Mouse (Mus musculus): ENCODE results near the gene Kdm8. TPM values are rescaled to one million over a fixed set of nuclear protein-coding genes. Genes with fewer than 3 reads are reported as not detected.

Gene Kdm8
- polyA plus RNA-seq (2015; fragmentation: Nextera tagmentation; extraction: Ambion mirVana), result 6.3 and 6.5 TPM in 2 replicates

DNA sequence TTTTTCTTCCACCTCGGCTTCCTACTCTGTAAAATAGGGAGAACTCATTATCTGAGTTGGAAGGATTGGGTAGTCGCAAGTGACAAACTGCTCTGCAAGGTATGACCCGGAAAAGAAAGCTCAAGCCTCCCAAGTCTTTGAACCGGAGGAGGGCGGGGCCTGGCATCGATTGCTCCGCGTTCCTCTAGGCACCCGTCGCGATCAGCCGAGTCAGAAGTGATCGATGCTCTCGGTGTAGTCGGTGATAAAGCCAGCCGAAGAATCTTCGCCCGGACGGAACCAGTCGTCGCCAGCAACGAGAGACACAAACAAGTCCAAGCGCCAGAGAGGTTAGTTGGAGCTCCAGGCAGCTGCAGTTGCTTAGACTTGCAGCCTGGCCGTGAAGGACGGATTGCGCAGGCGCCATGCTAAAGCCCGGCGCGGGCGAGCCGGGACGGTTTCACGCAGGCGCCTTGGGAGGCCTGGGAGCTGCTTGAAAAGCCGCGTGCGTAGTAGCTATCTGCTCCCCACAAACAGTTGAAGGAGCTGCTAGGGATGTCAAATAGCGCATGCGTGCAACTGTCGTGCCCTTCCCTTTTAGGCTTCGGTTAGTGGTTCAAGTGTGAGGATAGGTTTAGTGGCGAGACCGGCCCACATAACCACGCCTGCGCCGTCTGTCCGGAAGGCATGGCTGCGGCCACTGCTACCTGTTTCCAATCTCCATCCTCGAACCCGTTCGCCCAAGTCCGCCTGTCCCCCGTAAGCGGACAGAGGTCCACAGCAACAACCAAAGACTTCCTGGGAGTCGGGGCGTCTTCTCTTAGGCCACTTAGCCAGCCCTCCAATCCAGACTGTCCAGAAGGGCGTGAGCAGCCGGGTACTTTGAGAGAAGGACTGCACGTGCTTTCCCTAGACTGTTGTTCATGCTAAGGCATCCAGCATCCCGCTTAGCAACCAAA, at the start of gene Kdm8:
Gene Kdm8, plus strand, starts transcription at position 213 of the 938 bp plus-strand sequence.
- Histone ChIP-seq H3K9me3 (replicated peaks) (no peaks in the 10 kb centered on the region), H3K36me3 (replicated peaks) (peaks cover 6% of the 10 kb centered on the region; the same call in 1 of the 2 replicates), H3K27ac (replicated peaks) (peak within 1 kb of the TSS; percentile 98), H3K27me3 (no peaks in the 10 kb centered on the region), H3K9ac (peak within 1 kb of the TSS; percentile 79), H3K4me2 (peak within 1 kb of the TSS; percentile 93), H3K4me1 (replicated peaks) (peaks cover 48% of the 10 kb centered on the region), H3K4me3 (replicated peaks) (peak within 1 kb of the TSS; percentile 75)
- 2% methylated on average over 61 of the region's 61 CpGs for WGBS (ENCODE audit: insufficient replicate concordance)
- peak; percentile 98 for ATAC-seq (ENCODE audit: insufficient read depth)

DNA sequence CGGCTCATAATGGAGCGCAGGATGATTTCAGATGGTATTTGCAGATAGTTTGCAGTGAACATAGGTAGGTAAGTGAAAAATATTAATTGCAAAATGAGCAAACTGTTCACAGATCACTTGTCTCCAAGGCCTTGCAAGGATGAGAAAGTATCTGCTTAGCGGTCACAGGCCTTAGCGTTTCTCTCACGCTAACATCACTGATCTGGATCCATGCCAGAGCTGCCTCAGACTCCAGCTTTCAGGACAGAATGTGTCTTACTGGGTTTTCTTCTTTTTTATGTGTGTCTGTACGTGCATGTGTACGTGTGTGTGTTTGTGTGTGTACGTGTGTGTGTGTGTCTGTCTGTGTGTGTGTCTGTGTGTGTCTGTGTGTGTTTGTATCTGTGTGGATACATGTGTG, 46.4 kb upstream of the Kdm8 start:
- WGBS (ENCODE audit: insufficient replicate concordance), result 71% methylated on average over 8 of the region's 8 CpGs
- Histone ChIP-seq H3K4me1 (replicated peaks) (peaks cover 2% of the 10 kb centered on the region), H3K9me3 (replicated peaks) (no peaks in the 10 kb centered on the region), H3K4me2 (no peak overlapping the region), H3K9ac (no peak overlapping the region), H3K27ac (replicated peaks) (no peak overlapping the region), H3K4me3 (replicated peaks) (no peak overlapping the region), H3K27me3 (peaks cover 18% of the 10 kb centered on the region), H3K36me3 (replicated peaks) (no peaks in the 10 kb centered on the region)
- no peak for ATAC-seq (ENCODE audit: insufficient read depth)

- 48% methylated on average over 6 of the region's 6 CpGs for WGBS (ENCODE audit: insufficient replicate concordance)
- H3K27me3 ChIP-seq, result peaks cover 16% of the 10 kb centered on the region
- H3K4me1 ChIP-seq (replicated peaks), result no peaks in the 10 kb centered on the region; the same call in 1 of the 2 replicates
- H3K27ac ChIP-seq (replicated peaks), result no peak overlapping the region
- H3K9me3 ChIP-seq (replicated peaks), result no peaks in the 10 kb centered on the region
- no peak overlapping the region for H3K4me3 ChIP-seq (replicated peaks)
- H3K4me2 ChIP-seq, result no peak overlapping the region
- no peaks in the 10 kb centered on the region for H3K36me3 ChIP-seq (replicated peaks)
- H3K9ac ChIP-seq, result no peak overlapping the region
- no peak for ATAC-seq (ENCODE audit: insufficient read depth)
These were observed 45.8 kb upstream of the Kdm8 start for GRCm38 (mm10) chr7:125398687-125399086.

GRCm38 (mm10) chr7:125407136-125407535, 37.3 kb upstream of the Kdm8 start:
- H3K9me3 ChIP-seq (replicated peaks), result no peaks in the 10 kb centered on the region
- H3K4me1 ChIP-seq (replicated peaks), result 0 out of 2 replicates have a peak, but pooled peaks cover 2% of the 10 kb centered on the region
- H3K27me3 ChIP-seq, result peaks cover 4% of the 10 kb centered on the region; the same call in 1 of the 2 replicates
- H3K4me2 ChIP-seq, result no peak overlapping the region
- no peak overlapping the region for H3K27ac ChIP-seq (replicated peaks)
- WGBS (ENCODE audit: insufficient replicate concordance), result 59% methylated on average over 6 of the region's 6 CpGs
- H3K36me3 ChIP-seq (replicated peaks), result no peaks in the 10 kb centered on the region
- H3K9ac ChIP-seq, result no peak overlapping the region
- no peak overlapping the region for H3K4me3 ChIP-seq (replicated peaks)
- no peak for ATAC-seq (ENCODE audit: insufficient read depth)

GRCm38 (mm10) chr7:125415087-125415486, 29.4 kb upstream of the Kdm8 start:
- no peaks in the 10 kb centered on the region for H3K36me3 ChIP-seq (replicated peaks)
- H3K9me3 ChIP-seq (replicated peaks), result no peaks in the 10 kb centered on the region
- WGBS (ENCODE audit: insufficient replicate concordance), result 46% methylated on average over 1 of the region's 1 CpGs
- H3K9ac ChIP-seq, result no peak overlapping the region
- H3K27me3 ChIP-seq, result peaks cover 13% of the 10 kb centered on the region; the same call in 1 of the 2 replicates
- ATAC-seq (ENCODE audit: insufficient read depth), result no peak
- H3K4me3 ChIP-seq (replicated peaks), result no peak overlapping the region
- no peak overlapping the region for H3K27ac ChIP-seq (replicated peaks)
- peaks cover 18% of the 10 kb centered on the region for H3K4me1 ChIP-seq (replicated peaks)
- no peak overlapping the region for H3K4me2 ChIP-seq

- Histone ChIP-seq H3K9me3 (replicated peaks) (no peaks in the 10 kb centered on the region), H3K27ac (replicated peaks) (no peak overlapping the region), H3K36me3 (replicated peaks) (no peaks in the 10 kb centered on the region), H3K9ac (no peak overlapping the region), H3K4me2 (no peak overlapping the region), H3K4me3 (replicated peaks) (no peak overlapping the region), H3K27me3 (peaks cover 13% of the 10 kb centered on the region; the same call in 1 of the 2 replicates), H3K4me1 (replicated peaks) (peaks cover 20% of the 10 kb centered on the region)
- 67% methylated on average over 4 of the region's 4 CpGs for WGBS (ENCODE audit: insufficient replicate concordance)
- no peak for ATAC-seq (ENCODE audit: insufficient read depth)
These were observed 28.7 kb upstream of the Kdm8 start for GRCm38 (mm10) chr7:125415776-125416175.

- Histone ChIP-seq H3K9me3 (replicated peaks) (no peaks in the 10 kb centered on the region), H3K9ac (no peak overlapping the region), H3K27me3 (peaks cover 9% of the 10 kb centered on the region; the same call in 1 of the 2 replicates), H3K4me1 (replicated peaks) (peaks cover 19% of the 10 kb centered on the region), H3K4me3 (replicated peaks) (no peak overlapping the region), H3K4me2 (no peak overlapping the region), H3K36me3 (replicated peaks) (no peaks in the 10 kb centered on the region), H3K27ac (replicated peaks) (no peak overlapping the region)
- 48% methylated on average over 5 of the region's 5 CpGs for WGBS (ENCODE audit: insufficient replicate concordance)
- ATAC-seq (ENCODE audit: insufficient read depth), result no peak
These were observed 27.7 kb upstream of the Kdm8 start for GRCm38 (mm10) chr7:125416762-125417161.

- no peak overlapping the region for H3K27ac ChIP-seq (replicated peaks)
- no peak overlapping the region for H3K4me3 ChIP-seq (replicated peaks)
- peaks cover 21% of the 10 kb centered on the region for H3K4me1 ChIP-seq (replicated peaks)
- ATAC-seq (ENCODE audit: insufficient read depth), result peak; percentile 62
- no peak overlapping the region for H3K4me2 ChIP-seq
- H3K9ac ChIP-seq, result no peak overlapping the region
- H3K27me3 ChIP-seq, result peaks cover 9% of the 10 kb centered on the region; the same call in 1 of the 2 replicates
- WGBS (ENCODE audit: insufficient replicate concordance), result 22% methylated on average over 3 of the region's 3 CpGs
- no peaks in the 10 kb centered on the region for H3K36me3 ChIP-seq (replicated peaks)
- no peaks in the 10 kb centered on the region for H3K9me3 ChIP-seq (replicated peaks)
These were observed 26.1 kb upstream of the Kdm8 start for GRCm38 (mm10) chr7:125418413-125418812.

GRCm38 (mm10) chr7:125420190-125420589, 24.3 kb upstream of the Kdm8 start:
- no peak overlapping the region for H3K9ac ChIP-seq
- 0 out of 2 replicates have a peak, but pooled peaks have one; percentile 6 for ATAC-seq (ENCODE audit: insufficient read depth)
- H3K27me3 ChIP-seq, result peaks cover 9% of the 10 kb centered on the region; the same call in 1 of the 2 replicates
- H3K4me1 ChIP-seq (replicated peaks), result peaks cover 25% of the 10 kb centered on the region
- no peak overlapping the region for H3K4me3 ChIP-seq (replicated peaks)
- 60% methylated on average over 2 of the region's 2 CpGs for WGBS (ENCODE audit: insufficient replicate concordance)
- H3K36me3 ChIP-seq (replicated peaks), result no peaks in the 10 kb centered on the region
- H3K4me2 ChIP-seq, result no peak overlapping the region
- H3K27ac ChIP-seq (replicated peaks), result no peak overlapping the region
- no peaks in the 10 kb centered on the region for H3K9me3 ChIP-seq (replicated peaks)

DNA sequence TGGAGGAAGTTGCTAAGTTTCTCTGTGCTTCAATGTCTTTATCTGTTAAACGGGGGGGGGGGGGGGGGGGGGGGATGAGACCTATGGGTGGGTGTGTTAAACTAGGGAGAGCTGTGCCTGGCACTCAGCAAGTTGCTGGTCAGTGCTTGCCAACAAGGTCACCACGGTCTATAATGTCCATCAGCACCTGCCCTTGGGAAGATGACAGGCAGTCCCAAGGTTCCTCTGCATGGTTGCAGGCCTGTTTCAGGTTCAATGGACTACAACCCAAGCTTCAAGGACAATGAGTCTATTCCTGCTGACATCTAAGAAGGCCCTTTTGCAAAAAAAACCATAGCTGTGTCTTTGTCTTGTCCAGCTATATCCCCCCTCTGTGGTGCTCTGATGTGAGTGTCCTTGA, 22.6 kb upstream of the Kdm8 start:
- H3K36me3 ChIP-seq (replicated peaks), result no peaks in the 10 kb centered on the region
- no peak for ATAC-seq (ENCODE audit: insufficient read depth)

DNA sequence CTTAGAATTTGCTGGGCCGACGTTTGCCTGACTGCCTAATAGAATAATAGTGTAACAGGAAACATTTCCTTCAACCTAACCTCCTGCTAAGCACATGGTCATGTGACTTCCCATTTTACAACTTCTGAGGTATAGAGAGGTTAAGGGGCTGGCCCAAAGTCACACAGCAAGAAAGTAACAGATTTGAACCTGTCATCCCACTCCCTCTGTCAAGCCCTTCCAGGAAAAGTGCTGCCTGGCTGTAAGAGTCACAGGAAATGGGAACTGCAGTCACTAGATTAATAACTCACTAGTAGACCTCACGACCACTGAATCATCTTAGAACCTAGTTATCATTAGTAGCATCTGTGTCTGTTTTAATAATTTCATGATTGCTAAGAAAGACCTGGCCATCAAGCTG, 21.4 kb upstream of the Kdm8 start:
- peaks cover 48% of the 10 kb centered on the region for H3K4me1 ChIP-seq (replicated peaks)
- no peaks in the 10 kb centered on the region for H3K36me3 ChIP-seq (replicated peaks)
- no peak overlapping the region for H3K4me3 ChIP-seq (replicated peaks)
- H3K27me3 ChIP-seq, result no peaks in the 10 kb centered on the region
- no peak overlapping the region for H3K9ac ChIP-seq
- no peak overlapping the region for H3K27ac ChIP-seq (replicated peaks)
- H3K9me3 ChIP-seq (replicated peaks), result no peaks in the 10 kb centered on the region
- WGBS (ENCODE audit: insufficient replicate concordance), result 20% methylated on average over 3 of the region's 3 CpGs
- H3K4me2 ChIP-seq, result no peak overlapping the region
- ATAC-seq (ENCODE audit: insufficient read depth), result no peak

More for the DNA sequence above, 22.6 kb upstream of the Kdm8 start:
- H3K27ac ChIP-seq (replicated peaks), result no peak overlapping the region
- no peak overlapping the region for H3K4me2 ChIP-seq
- H3K9ac ChIP-seq, result no peak overlapping the region
- WGBS (ENCODE audit: insufficient replicate concordance), result 74% methylated on average over 1 of the region's 2 CpGs
- peaks cover 39% of the 10 kb centered on the region for H3K4me1 ChIP-seq (replicated peaks)
- peaks cover 9% of the 10 kb centered on the region; the same call in 1 of the 2 replicates for H3K27me3 ChIP-seq
- no peaks in the 10 kb centered on the region for H3K9me3 ChIP-seq (replicated peaks)
- H3K4me3 ChIP-seq (replicated peaks), result no peak overlapping the region
